Mouse (Mus musculus): ENCODE data around the gene Snd1.

GRCm38 (mm10) chr6:28621961-28622360, 147.0 kb downstream of the Snd1 start:
- TF ChIP-seq CTCF (IDR thresholded peaks at IDR 0.05; ENCODE audit: control insufficient read depth, insufficient read depth, insufficient read length) (no peak), CEBPB (IDR thresholded peaks at IDR 0.05; ENCODE audit: low read depth) (no peak)

Measured in C2C12 (cell line).